Comparison of ENCODE assay signal across 23 mouse cellular contexts in the genomic region with DNA sequence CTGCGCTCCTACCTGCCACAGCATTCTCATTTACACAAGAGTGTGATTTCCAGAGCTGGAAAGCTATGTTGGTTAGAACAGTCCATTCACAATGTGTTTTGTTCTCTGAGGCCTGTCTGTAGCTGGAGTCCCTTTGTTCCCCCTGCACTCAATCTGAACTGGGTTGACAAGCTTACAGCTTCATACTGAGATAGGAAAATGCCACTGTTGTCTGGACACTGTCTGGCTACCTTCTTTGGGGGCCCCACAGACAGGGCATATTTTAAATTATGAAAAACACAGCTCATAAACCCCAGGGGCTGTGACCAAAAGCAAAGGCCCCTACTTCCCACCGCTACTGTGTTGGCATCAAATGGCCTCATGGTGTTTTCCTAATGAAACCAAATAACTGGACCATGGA.
DNase-seq lines count a peak whose midpoint lies in the region; ATAC-seq and TF ChIP-seq lines count a peak whose summit lies in the region.
"Had no signal": no experiment of that assay in that cellular context is flagged by ENCODE, and none has a peak within 500 bp of the region (broad histone marks: within the 10 kb centered on the region; RNA-seq: fewer than 3 reads in every experiment).

No protein-coding gene starts in this region.

- no peak overlapping the region for H3K9ac ChIP-seq in forebrain, embryonic 11.5 days (ENCODE audit: low read length)
- no peak overlapping the region for H3K9ac ChIP-seq in forebrain, embryonic 14.5 days (ENCODE audit: low read length)
- no peak overlapping the region for H3K9ac ChIP-seq in hindbrain, embryonic 14.5 days
- H3K9ac ChIP-seq in midbrain, embryonic 13.5 days (replicated peaks), result no peak overlapping the region
- H3K9ac ChIP-seq: forebrain, embryonic 13.5 days; limb, embryonic 15.5 days; liver, embryonic 15.5 days had no signal

- DNase-seq in forebrain, embryonic 11.5 days (ENCODE audit: low spot score), result no peak
- DNase-seq in forebrain, embryonic 14.5 days (ENCODE audit: low spot score), result no peak
- peak; percentile 33 for DNase-seq in hindbrain, embryonic 10.5 days (ENCODE audit: low spot score)
- DNase-seq in hindbrain, embryonic 14.5 days (ENCODE audit: low spot score), result no peak
- DNase-seq in brain, embryonic 14.5 days (ENCODE audit: low read depth), result peak; percentile 40
- DNase-seq in cerebellum, adult 8-10 months, result no peak
- DNase-seq: adrenal gland, postnatal 14 days; cerebellum, adult 11 months; cerebellum, postnatal 14 days; gastrocnemius, postnatal 14 days; kidney, adult 2 months; kidney, postnatal 10 days had no signal

- TF ChIP-seq CTCF in brain, embryonic 14.5 days (IDR thresholded peaks at IDR 0.05; ENCODE audit: borderline replicate concordance, extremely low read depth, insufficient read depth, insufficient read length), result no peak

- no peak overlapping the region for H3K4me2 ChIP-seq in forebrain, embryonic 11.5 days (ENCODE audit: low read depth, low read length, severe bottlenecking)
- H3K4me2 ChIP-seq in forebrain, embryonic 14.5 days (ENCODE audit: low read length), result no peak overlapping the region
- no peak overlapping the region for H3K4me2 ChIP-seq in hindbrain, embryonic 14.5 days (replicated peaks)
- no peak overlapping the region for H3K4me2 ChIP-seq in midbrain, embryonic 13.5 days (replicated peaks)
- H3K4me2 ChIP-seq: forebrain, embryonic 13.5 days; limb, embryonic 15.5 days; liver, embryonic 15.5 days had no signal

- 0 out of 2 replicates have a peak, but pooled peaks cover 2% of the 10 kb centered on the region for H3K4me1 ChIP-seq in forebrain, embryonic 11.5 days (replicated peaks; ENCODE audit: control insufficient read depth, insufficient read depth, low read length)
- H3K4me1 ChIP-seq in forebrain, embryonic 14.5 days (ENCODE audit: control insufficient read depth, insufficient read depth, low read length), result no peaks in the 10 kb centered on the region
- peaks cover 30% of the 10 kb centered on the region for H3K4me1 ChIP-seq in hindbrain, embryonic 10.5 days (replicated peaks)
- H3K4me1 ChIP-seq in hindbrain, embryonic 14.5 days (replicated peaks; ENCODE audit: control insufficient read depth, insufficient read depth, low read length), result no peaks in the 10 kb centered on the region
- H3K4me1 ChIP-seq in midbrain, embryonic 13.5 days (replicated peaks), result peaks cover 11% of the 10 kb centered on the region
- H3K4me1 ChIP-seq: limb, embryonic 15.5 days; liver, embryonic 15.5 days had no signal

- peak; percentile 12; the same call in 1 of the 2 replicates for ATAC-seq in forebrain, embryonic 11.5 days (replicated peaks; ENCODE audit: low FRiP score)
- ATAC-seq in forebrain, embryonic 14.5 days, result no peak
- ATAC-seq in hindbrain, embryonic 14.5 days (ENCODE audit: low FRiP score), result no peak
- peak; percentile 76 for ATAC-seq in midbrain, embryonic 13.5 days
- no peak for ATAC-seq in megakaryocyte progenitor cell, adult 5-6 weeks (replicated peaks; ENCODE audit: poor library complexity)
- ATAC-seq: activated CD4-positive, CD25-positive, alpha-beta regulatory T cell, adult 4 months; forebrain, embryonic 13.5 days had no signal

- no peak overlapping the region for H3K4me3 ChIP-seq in forebrain, embryonic 11.5 days (ENCODE audit: low read depth, low read length)
- H3K4me3 ChIP-seq in forebrain, embryonic 14.5 days (ENCODE audit: low read depth, low read length), result no peak overlapping the region
- H3K4me3 ChIP-seq in hindbrain, embryonic 10.5 days, result no peak overlapping the region
- H3K4me3 ChIP-seq in hindbrain, embryonic 14.5 days (replicated peaks; ENCODE audit: low read length), result no peak overlapping the region
- H3K4me3 ChIP-seq in midbrain, embryonic 13.5 days (replicated peaks), result no peak overlapping the region
- H3K4me3 ChIP-seq: embryonic facial prominence, embryonic 10.5 days; forebrain, embryonic 13.5 days; layer of hippocampus, adult 2 months; limb, embryonic 15.5 days; liver, embryonic 15.5 days had no signal

- no peak for TF ChIP-seq POLR2A in brain, embryonic 14.5 days (IDR thresholded peaks at IDR 0.05; ENCODE audit: borderline replicate concordance, extremely low read depth, insufficient read depth, insufficient read length, poor library complexity, severe bottlenecking)

- H3K9me3 ChIP-seq in forebrain, embryonic 11.5 days (ENCODE audit: control insufficient read depth, low read length), result no peaks in the 10 kb centered on the region
- H3K9me3 ChIP-seq in forebrain, embryonic 14.5 days (replicated peaks; ENCODE audit: control insufficient read depth, low read length), result no peaks in the 10 kb centered on the region
- H3K9me3 ChIP-seq in hindbrain, embryonic 10.5 days, result no peaks in the 10 kb centered on the region
- no peaks in the 10 kb centered on the region for H3K9me3 ChIP-seq in hindbrain, embryonic 14.5 days (ENCODE audit: control insufficient read depth, low read length)
- H3K9me3 ChIP-seq in midbrain, embryonic 13.5 days, result no peaks in the 10 kb centered on the region
- H3K9me3 ChIP-seq: embryonic facial prominence, embryonic 10.5 days; forebrain, embryonic 13.5 days; G1E; limb, embryonic 15.5 days; liver, embryonic 15.5 days had no signal

- no peaks in the 10 kb centered on the region for H3K27me3 ChIP-seq in forebrain, embryonic 11.5 days (ENCODE audit: control insufficient read depth, insufficient read depth, low read length)
- no peaks in the 10 kb centered on the region for H3K27me3 ChIP-seq in forebrain, embryonic 14.5 days (replicated peaks; ENCODE audit: control insufficient read depth, insufficient read depth, low read length)
- H3K27me3 ChIP-seq in hindbrain, embryonic 10.5 days (ENCODE audit: insufficient read depth, poor library complexity, severe bottlenecking), result no peaks in the 10 kb centered on the region
- H3K27me3 ChIP-seq in hindbrain, embryonic 14.5 days (ENCODE audit: control insufficient read depth, insufficient read depth, low read length), result no peaks in the 10 kb centered on the region
- peaks cover 5% of the 10 kb centered on the region; the same call in 1 of the 2 replicates for H3K27me3 ChIP-seq in midbrain, embryonic 13.5 days
- H3K27me3 ChIP-seq: forebrain, embryonic 13.5 days; limb, embryonic 15.5 days; liver, embryonic 15.5 days had no signal

- WGBS in forebrain, embryonic 11.5 days, result 56% methylated on average over 2 of the region's 2 CpGs
- 61% methylated on average over 2 of the region's 2 CpGs for WGBS in forebrain, embryonic 14.5 days
- 55% methylated on average over 2 of the region's 2 CpGs for WGBS in hindbrain, embryonic 10.5 days
- WGBS in hindbrain, embryonic 14.5 days, result 33% methylated on average over 2 of the region's 2 CpGs
- WGBS in midbrain, embryonic 13.5 days, result 40% methylated on average over 2 of the region's 2 CpGs

- H3K27ac ChIP-seq in forebrain, embryonic 11.5 days (ENCODE audit: low read depth, low read length), result no peak overlapping the region
- H3K27ac ChIP-seq in forebrain, embryonic 14.5 days (ENCODE audit: low read depth, low read length), result no peak overlapping the region
- H3K27ac ChIP-seq in hindbrain, embryonic 10.5 days, result peak overlapping the region; percentile 73
- no peak overlapping the region for H3K27ac ChIP-seq in hindbrain, embryonic 14.5 days
- H3K27ac ChIP-seq in midbrain, embryonic 13.5 days, result no peak overlapping the region
- H3K27ac ChIP-seq: embryonic facial prominence, embryonic 10.5 days; forebrain, embryonic 13.5 days; layer of hippocampus, adult 2 months; limb, embryonic 15.5 days; liver, embryonic 15.5 days; macrophage; stomach, postnatal 0 days had no signal

- no peaks in the 10 kb centered on the region for H3K36me3 ChIP-seq in forebrain, embryonic 11.5 days (ENCODE audit: control insufficient read depth, insufficient read depth, low read length)
- H3K36me3 ChIP-seq in forebrain, embryonic 14.5 days (ENCODE audit: control insufficient read depth, insufficient read depth, low read length), result no peaks in the 10 kb centered on the region
- H3K36me3 ChIP-seq in hindbrain, embryonic 10.5 days, result no peaks in the 10 kb centered on the region
- no peaks in the 10 kb centered on the region for H3K36me3 ChIP-seq in hindbrain, embryonic 14.5 days (replicated peaks; ENCODE audit: control insufficient read depth, insufficient read depth)
- H3K36me3 ChIP-seq in midbrain, embryonic 13.5 days, result no peaks in the 10 kb centered on the region
- H3K36me3 ChIP-seq: embryonic facial prominence, embryonic 10.5 days; G1E; limb, embryonic 15.5 days; liver, embryonic 15.5 days had no signal

Comparison
In these comparisons a context has a peak if more than half of its experiments do, and no peak if none do; other contexts are left out.
1. ATAC-seq: peak in forebrain, embryonic 11.5 days (single experiment) and midbrain, embryonic 13.5 days (single experiment); none in forebrain, embryonic 14.5 days (single experiment), hindbrain, embryonic 14.5 days (single experiment) and megakaryocyte progenitor cell, adult 5-6 weeks (single experiment).
2. DNase-seq: peak in hindbrain, embryonic 10.5 days (single experiment) and brain, embryonic 14.5 days (single experiment); none in forebrain, embryonic 11.5 days (single experiment), forebrain, embryonic 14.5 days (single experiment), hindbrain, embryonic 14.5 days (single experiment) and cerebellum, adult 8-10 months (single experiment).